Mouse (Mus musculus) forebrain, embryonic 13.5 days (tissue): Measurements from ENCODE around the gene Rom1. TPM values are rescaled to one million over a fixed set of nuclear protein-coding genes. Genes with fewer than 3 reads are reported as not detected.

Experiments used
- ATAC-seq: fragments of 200-750 bp; cut with Nextera tagmentation; 2 replicates; pipeline ENCODE4 v1.8.0; 2017
- H3K27ac ChIP-seq: fragments of 300-500 bp; sonication (generic); 2 replicates; pipeline ENCODE4 v1.5.1; 2015; ENCODE audit warnings: inconsistent platforms, mild to moderate bottlenecking, moderate library complexity
- H3K27me3 ChIP-seq: fragments of 300-500 bp; sonication (generic); 2 replicates; pipeline ENCODE4 v1.6.1; 2015; ENCODE audit warnings: mild to moderate bottlenecking, inconsistent platforms
- H3K36me3 ChIP-seq: fragments of 300-500 bp; sonication (generic); 2 replicates; pipeline ENCODE4 v1.6.1; 2015; ENCODE audit warnings: mild to moderate bottlenecking, inconsistent platforms; ENCODE audit not compliant: poor library complexity, severe bottlenecking
- H3K4me1 ChIP-seq: fragments of 300-500 bp; sonication (generic); 2 replicates; pipeline ENCODE4 v1.6.1; 2015; ENCODE audit warnings: inconsistent platforms
- H3K4me2 ChIP-seq: fragments of 300-500 bp; sonication (generic); 2 replicates; pipeline ENCODE4 v1.6.1; 2015; ENCODE audit warnings: inconsistent platforms, mild to moderate bottlenecking, moderate library complexity
- H3K4me3 ChIP-seq: fragments of 300-500 bp; sonication (generic); 2 replicates; pipeline ENCODE4 v1.5.1; 2015; ENCODE audit warnings: mild to moderate bottlenecking, inconsistent platforms
- H3K9ac ChIP-seq: fragments of 300-500 bp; sonication (generic); 2 replicates; pipeline ENCODE4 v1.6.1; 2015; ENCODE audit warnings: mild to moderate bottlenecking, inconsistent platforms
- H3K9me3 ChIP-seq: fragments of 300-500 bp; sonication (generic); replicated peaks from 2 replicates; pipeline ENCODE4 v1.6.1; 2016; ENCODE audit warnings: inconsistent platforms
- WGBS: fragments of 180-500 bp; shearing (Covaris S2); methylation state at CpG from one replicate; pipeline ENCODE4 v1.1.7; 2015; 5-methylcytosine and 5-hydroxymethylcytosine counted together
- polyA plus RNA-seq: library from polyadenylated mRNA; unstranded; fragments of >200 nt; fragmentation: Nextera tagmentation; extraction: Ambion mirVana; gene quantifications from 2 replicates; pipeline ENCODE4 v1.2.1, GENCODE M21; 2015

The Rom1 gene
- polyA plus RNA-seq, 1 experiment from 2014 or later = 1.3 TPM

GRCm38 (mm10) chr19:8954171-8954570 lies 25.0 kb upstream of the Rom1 start:
- Histone ChIP-seq H3K4me3 (peak overlapping the region; percentile 72), H3K4me1 (peaks cover 37% of the 10 kb centered on the region), H3K9ac (peak overlapping the region; percentile 80), H3K36me3 (peaks cover 62% of the 10 kb centered on the region), H3K4me2 (peak overlapping the region; percentile 96), H3K9me3 (no peaks in the 10 kb centered on the region), H3K27me3 (no peaks in the 10 kb centered on the region), H3K27ac (peak overlapping the region; percentile 97)
- 5% methylated on average over 9 of the region's 9 CpGs for WGBS
- ATAC-seq = no peak

- Histone ChIP-seq H3K9ac (peak within 1 kb of the TSS; percentile 80), H3K27ac (peak within 1 kb of the TSS; percentile 97), H3K4me2 (peak within 1 kb of the TSS; percentile 96), H3K9me3 (no peaks in the 10 kb centered on the region), H3K27me3 (no peaks in the 10 kb centered on the region), H3K4me3 (peak within 1 kb of the TSS; percentile 72), H3K4me1 (peaks cover 37% of the 10 kb centered on the region), H3K36me3 (peaks cover 64% of the 10 kb centered on the region)
- WGBS = under 1% methylated on average over 46 of the region's 46 CpGs
- ATAC-seq = peak; percentile 97
Observed at GRCm38 (mm10) chr19:8953135-8954039, 24.2 kb upstream of the Rom1 start, which contains the start of gene Tut1. Gene Tut1 (plus strand): TSS chr19:8953847.

- H3K9me3 ChIP-seq = no peaks in the 10 kb centered on the region
- H3K27ac ChIP-seq = peak overlapping the region; percentile 97
- peak; percentile 23 for ATAC-seq
- peak overlapping the region; percentile 71 for H3K9ac ChIP-seq
- no peaks in the 10 kb centered on the region for H3K27me3 ChIP-seq
- peaks cover 64% of the 10 kb centered on the region for H3K36me3 ChIP-seq
- WGBS = 57% methylated on average over 9 of the region's 9 CpGs
- H3K4me3 ChIP-seq = 0 out of 2 replicates have a peak overlapping the region, but pooled peaks have one; percentile 1
- H3K4me1 ChIP-seq = peaks cover 37% of the 10 kb centered on the region
- H3K4me2 ChIP-seq = peak overlapping the region; percentile 96
Observed at GRCm38 (mm10) chr19:8952241-8952640, 23.1 kb upstream of the Rom1 start.

- Histone ChIP-seq H3K4me3 (no peak overlapping the region), H3K9me3 (no peaks in the 10 kb centered on the region), H3K4me1 (peaks cover 37% of the 10 kb centered on the region), H3K4me2 (no peak overlapping the region), H3K27ac (no peak overlapping the region), H3K9ac (no peak overlapping the region), H3K27me3 (no peaks in the 10 kb centered on the region), H3K36me3 (peaks cover 72% of the 10 kb centered on the region)
- ATAC-seq = no peak
- WGBS = 95% methylated on average over 5 of the region's 5 CpGs
Observed at GRCm38 (mm10) chr19:8950190-8950589, 21.0 kb upstream of the Rom1 start.

GRCm38 (mm10) chr19:8946929-8947328 lies 17.8 kb upstream of the Rom1 start:
- H3K27me3 ChIP-seq = no peaks in the 10 kb centered on the region
- 94% methylated on average over 7 of the region's 7 CpGs for WGBS
- no peak for ATAC-seq

GRCm38 (mm10) chr19:8945251-8945650 lies 16.1 kb upstream of the Rom1 start:
- Histone ChIP-seq H3K9ac (peak overlapping the region; percentile 27; the same call in 1 of the 2 replicates), H3K4me3 (peak overlapping the region; percentile 21), H3K36me3 (peaks cover 63% of the 10 kb centered on the region), H3K27me3 (no peaks in the 10 kb centered on the region), H3K4me1 (peaks cover 35% of the 10 kb centered on the region), H3K9me3 (no peaks in the 10 kb centered on the region), H3K4me2 (peak overlapping the region; percentile 44), H3K27ac (peak overlapping the region; percentile 11; the same call in 1 of the 2 replicates)
- ATAC-seq = no peak
- 82% methylated on average over 6 of the region's 6 CpGs for WGBS

More at GRCm38 (mm10) chr19:8946929-8947328, 17.8 kb upstream of the Rom1 start:
- Histone ChIP-seq H3K4me2 (no peak overlapping the region), H3K4me3 (no peak overlapping the region), H3K4me1 (peaks cover 38% of the 10 kb centered on the region), H3K36me3 (peaks cover 79% of the 10 kb centered on the region), H3K9ac (no peak overlapping the region), H3K27ac (no peak overlapping the region), H3K9me3 (no peaks in the 10 kb centered on the region)

- Histone ChIP-seq H3K4me3 (peak overlapping the region; percentile 21), H3K27ac (peak overlapping the region; percentile 11; the same call in 1 of the 2 replicates), H3K27me3 (no peaks in the 10 kb centered on the region), H3K9ac (peak overlapping the region; percentile 27; the same call in 1 of the 2 replicates), H3K4me2 (peak overlapping the region; percentile 44), H3K9me3 (no peaks in the 10 kb centered on the region), H3K36me3 (peaks cover 58% of the 10 kb centered on the region), H3K4me1 (peaks cover 35% of the 10 kb centered on the region)
- ATAC-seq = no peak
- WGBS = 36% methylated on average over 5 of the region's 5 CpGs
Observed at GRCm38 (mm10) chr19:8944750-8945149, 15.6 kb upstream of the Rom1 start.

- peak overlapping the region; percentile 99 for H3K9ac ChIP-seq
- peak overlapping the region; percentile 25 for H3K27ac ChIP-seq
- H3K36me3 ChIP-seq = peaks cover 51% of the 10 kb centered on the region
- WGBS = 65% methylated on average over 5 of the region's 5 CpGs
- H3K9me3 ChIP-seq = no peaks in the 10 kb centered on the region
- peak overlapping the region; percentile 85 for H3K4me3 ChIP-seq
- ATAC-seq = no peak
- H3K4me2 ChIP-seq = peak overlapping the region; percentile 72
- no peaks in the 10 kb centered on the region for H3K27me3 ChIP-seq
- H3K4me1 ChIP-seq = peaks cover 35% of the 10 kb centered on the region
Observed at GRCm38 (mm10) chr19:8944062-8944461, 14.9 kb upstream of the Rom1 start.

GRCm38 (mm10) chr19:8943047-8943446 lies 13.9 kb upstream of the Rom1 start:
- H3K4me1 ChIP-seq = peaks cover 35% of the 10 kb centered on the region
- H3K27me3 ChIP-seq = no peaks in the 10 kb centered on the region
- H3K27ac ChIP-seq = 0 out of 2 replicates have a peak overlapping the region, but pooled peaks have one; percentile 19
- H3K9me3 ChIP-seq = no peaks in the 10 kb centered on the region
- H3K36me3 ChIP-seq = peaks cover 41% of the 10 kb centered on the region
- ATAC-seq = no peak
- peak overlapping the region; percentile 72 for H3K4me2 ChIP-seq
- peak overlapping the region; percentile 85 for H3K4me3 ChIP-seq
- H3K9ac ChIP-seq = peak overlapping the region; percentile 99
- WGBS = 69% methylated on average over 2 of the region's 2 CpGs

GRCm38 (mm10) chr19:8942276-8942964 lies 13.3 kb upstream of the Rom1 start:
- Histone ChIP-seq H3K9ac (peak overlapping the region; percentile 99), H3K36me3 (peaks cover 38% of the 10 kb centered on the region), H3K4me2 (peak overlapping the region; percentile 72), H3K4me1 (peaks cover 35% of the 10 kb centered on the region), H3K27ac (peak overlapping the region; percentile 97), H3K9me3 (no peaks in the 10 kb centered on the region), H3K27me3 (no peaks in the 10 kb centered on the region), H3K4me3 (peak overlapping the region; percentile 85)
- under 1% methylated on average over 45 of the region's 46 CpGs for WGBS
- ATAC-seq = peak; percentile 33

- ATAC-seq = peak; percentile 94
- H3K36me3 ChIP-seq = peaks cover 33% of the 10 kb centered on the region
- peak within 1 kb of the TSS; percentile 85 for H3K4me3 ChIP-seq
- peak within 1 kb of the TSS; percentile 99 for H3K9ac ChIP-seq
- H3K4me2 ChIP-seq = peak within 1 kb of the TSS; percentile 72
- no peaks in the 10 kb centered on the region for H3K9me3 ChIP-seq
- peak within 1 kb of the TSS; percentile 97 for H3K27ac ChIP-seq
- H3K4me1 ChIP-seq = peaks cover 35% of the 10 kb centered on the region
- under 1% methylated on average over 64 of the region's 64 CpGs for WGBS
- H3K27me3 ChIP-seq = no peaks in the 10 kb centered on the region
Observed at GRCm38 (mm10) chr19:8941515-8942217, 12.5 kb upstream of the Rom1 start, which contains the start of gene Mta2. Gene Mta2 (plus strand): TSS chr19:8941875.
